Mouse (Mus musculus) CH12.LX (cell line): ENCODE results near the gene Kcnh3. TPM values are rescaled to one million over a fixed set of nuclear protein-coding genes. Genes with fewer than 3 reads are reported as not detected.

ENCODE experiments used
- DNase-seq: peaks from one replicate; pipeline ENCODE4 v3.0.0-alpha.2; 2013; ENCODE audit errors: extremely low read depth
- H3K27ac ChIP-seq: 2 replicates; pipeline ENCODE4 v1.5.1; 2012; ENCODE audit warnings: low read depth, mild to moderate bottlenecking, control low read depth, moderate library complexity; ENCODE audit not compliant: insufficient read depth
- H3K27me3 ChIP-seq: replicated peaks from 2 replicates; pipeline ENCODE3; 2012; ENCODE audit warnings: inconsistent platforms
- H3K36me3 ChIP-seq, 2 experiments: replicated peaks in 1 of 2; 2 replicates each; pipeline versions ENCODE3 to v1.6.1; 2012; ENCODE audit warnings: inconsistent platforms in 1 of 2, low read length in 1 of 2, mild to moderate bottlenecking in 1 of 2, mixed read lengths in 1 of 2, moderate library complexity in 1 of 2; ENCODE audit not compliant: control insufficient read depth in 1 of 2, insufficient read depth in 1 of 2
- H3K4me1 ChIP-seq, 2 experiments: 2 replicates each; pipeline ENCODE4 v1.6.1; 2012; ENCODE audit warnings: inconsistent platforms in 1 of 2, moderate library complexity in 1 of 2; ENCODE audit not compliant: insufficient read depth in 2 of 2, control insufficient read depth in 1 of 2
- H3K4me2 ChIP-seq: 2 replicates; pipeline ENCODE4 v1.6.1; 2012; ENCODE audit warnings: low read depth, mild to moderate bottlenecking, control low read depth; ENCODE audit not compliant: poor library complexity, insufficient read depth, severe bottlenecking
- H3K4me3 ChIP-seq, 3 experiments: fragments of 150-350 bp in 1 of 3; sonication (generic) in 1 of 3; replicated peaks in 1 of 3; 2 replicates each; pipeline versions ENCODE3 to v1.5.1; 2011 to 2012; ENCODE audit warnings: low read depth in 2 of 3, low read length in 2 of 3, mild to moderate bottlenecking in 2 of 3, moderate library complexity in 2 of 3, control low read depth in 1 of 3, improper control_type of control experiment in 1 of 3, inconsistent platforms in 1 of 3, mixed read lengths in 1 of 3; ENCODE audit not compliant: poor library complexity in 1 of 3
- H3K79me2 ChIP-seq: replicated peaks from 2 replicates; pipeline ENCODE4 v1.6.1; 2012; ENCODE audit warnings: mild to moderate bottlenecking, moderate library complexity; ENCODE audit not compliant: control insufficient read depth, poor library complexity, insufficient read depth, severe bottlenecking; ENCODE audit errors: extremely low read depth
- H3K9ac ChIP-seq: 2 replicates; pipeline ENCODE4 v1.6.1; 2012; ENCODE audit warnings: low read depth, mild to moderate bottlenecking, control low read depth, moderate library complexity; ENCODE audit not compliant: insufficient read depth
- H3K9me3 ChIP-seq: replicated peaks from 2 replicates; pipeline ENCODE3; 2012; ENCODE audit warnings: low read length, inconsistent platforms, mixed read lengths
- BHLHE40 ChIP-seq: IDR thresholded peaks from 2 replicates; pipeline ENCODE4 v1.6.1; 2011; ENCODE audit warnings: mild to moderate bottlenecking, low read depth, low read length, improper control_type of control experiment
- CHD1 ChIP-seq: IDR thresholded peaks from 2 replicates; pipeline ENCODE4 v1.6.1; 2012; ENCODE audit warnings: low read depth, low read length, improper control_type of control experiment, inconsistent platforms
- CHD2 ChIP-seq: IDR thresholded peaks from 2 replicates; pipeline ENCODE4 v1.6.1; 2011; ENCODE audit warnings: low read length, improper control_type of control experiment
- CTCF ChIP-seq, 2 experiments: IDR thresholded peaks in 1 of 2; conservative IDR thresholded peaks in 1 of 2; 2 replicates each; pipeline ENCODE4 v1.5.1; 2011 to 2012; ENCODE audit warnings: low read depth in 2 of 2, low read length in 2 of 2, improper control_type of control experiment in 1 of 2, inconsistent platforms in 1 of 2, mild to moderate bottlenecking in 1 of 2, moderate library complexity in 1 of 2
- E2F4 ChIP-seq: IDR thresholded peaks from 2 replicates; pipeline ENCODE4 v1.6.1; 2011; ENCODE audit warnings: low read depth, low read length, improper control_type of control experiment; ENCODE audit not compliant: insufficient replicate concordance
- ELF1 ChIP-seq: IDR thresholded peaks from 2 replicates; pipeline ENCODE4 v1.6.1; 2014; ENCODE audit warnings: low read depth, mild to moderate bottlenecking, inconsistent platforms, low read length, improper control_type of control experiment
- EP300 ChIP-seq: IDR thresholded peaks from 2 replicates; pipeline ENCODE4 v1.6.1; 2011; ENCODE audit warnings: low read length, improper control_type of control experiment
- ETS1 ChIP-seq: conservative IDR thresholded peaks from 2 replicates; pipeline ENCODE4 v1.6.1; 2012; ENCODE audit warnings: low read depth, mild to moderate bottlenecking, inconsistent platforms, low read length, improper control_type of control experiment, moderate library complexity
- GABPA ChIP-seq: IDR thresholded peaks from 2 replicates; pipeline ENCODE4 v1.6.1; 2012; ENCODE audit warnings: low read depth, low read length, improper control_type of control experiment, inconsistent platforms; ENCODE audit not compliant: insufficient replicate concordance
- HCFC1 ChIP-seq: IDR thresholded peaks from 2 replicates; pipeline ENCODE4 v1.6.1; 2012; ENCODE audit warnings: low read depth, mild to moderate bottlenecking, inconsistent platforms, low read length, improper control_type of control experiment
- IRF4 ChIP-seq: IDR thresholded peaks from 2 replicates; pipeline ENCODE4 v1.6.1; 2014; ENCODE audit warnings: low read depth, mild to moderate bottlenecking, inconsistent platforms, low read length, improper control_type of control experiment
- JUN ChIP-seq: IDR thresholded peaks from 2 replicates; pipeline ENCODE4 v1.6.1; 2011; ENCODE audit warnings: low read depth, mild to moderate bottlenecking, low read length, improper control_type of control experiment, moderate library complexity; ENCODE audit not compliant: insufficient read depth
- JUND ChIP-seq: conservative IDR thresholded peaks from 2 replicates; pipeline ENCODE4 v1.6.1; 2011; ENCODE audit warnings: low read depth, low read length, improper control_type of control experiment
- KAT2A ChIP-seq: IDR thresholded peaks from 2 replicates; pipeline ENCODE4 v1.6.1; 2012; ENCODE audit warnings: low read length, improper control_type of control experiment, inconsistent platforms; ENCODE audit not compliant: insufficient replicate concordance
- MAFK ChIP-seq: IDR thresholded peaks from 2 replicates; pipeline ENCODE4 v1.6.1; 2011; ENCODE audit warnings: low read length, improper control_type of control experiment; ENCODE audit not compliant: insufficient replicate concordance
- MAX ChIP-seq: IDR thresholded peaks from 2 replicates; pipeline ENCODE4 v1.6.1; 2011; ENCODE audit warnings: low read length, improper control_type of control experiment
- MAZ ChIP-seq: IDR thresholded peaks from 2 replicates; pipeline ENCODE4 v1.6.1; 2012; ENCODE audit warnings: low read depth, mild to moderate bottlenecking, inconsistent platforms, low read length, improper control_type of control experiment, moderate library complexity
- MEF2A ChIP-seq: IDR thresholded peaks from 2 replicates; pipeline ENCODE4 v1.6.1; 2014; ENCODE audit warnings: low read depth, mild to moderate bottlenecking, inconsistent platforms, low read length, improper control_type of control experiment, borderline replicate concordance
- MXI1 ChIP-seq: IDR thresholded peaks from 2 replicates; pipeline ENCODE4 v1.6.1; 2011; ENCODE audit warnings: mild to moderate bottlenecking, low read depth, low read length, improper control_type of control experiment
- MYC ChIP-seq: IDR thresholded peaks from 2 replicates; pipeline ENCODE4 v1.6.1; 2011; ENCODE audit warnings: low read depth, mild to moderate bottlenecking, improper control_type of control experiment, low read length
- NELFE ChIP-seq: IDR thresholded peaks from 2 replicates; pipeline ENCODE4 v1.6.1; 2011; ENCODE audit warnings: low read depth, low read length, improper control_type of control experiment
- NRF1 ChIP-seq: IDR thresholded peaks from 2 replicates; pipeline ENCODE4 v1.6.1; 2014; ENCODE audit warnings: low read depth, mild to moderate bottlenecking, inconsistent platforms, low read length, improper control_type of control experiment, moderate library complexity
- PAX5 ChIP-seq: IDR thresholded peaks from 2 replicates; pipeline ENCODE4 v1.6.1; 2012; ENCODE audit warnings: low read length, inconsistent platforms, mixed read lengths
- POLR2A ChIP-seq: IDR thresholded peaks from 2 replicates; pipeline ENCODE4 v1.6.1; 2011; ENCODE audit warnings: low read depth, mild to moderate bottlenecking, improper control_type of control experiment, low read length
- POLR2AphosphoS2 ChIP-seq: IDR thresholded peaks from 2 replicates; pipeline ENCODE4 v1.6.1; 2011; ENCODE audit warnings: low read depth, low read length, improper control_type of control experiment
- RAD21 ChIP-seq: IDR thresholded peaks from 2 replicates; pipeline ENCODE4 v1.6.1; 2011; ENCODE audit warnings: low read depth, mild to moderate bottlenecking, low read length, improper control_type of control experiment, moderate library complexity
- RCOR1 ChIP-seq: conservative IDR thresholded peaks from 2 replicates; pipeline ENCODE4 v1.6.1; 2012; ENCODE audit warnings: low read depth, mild to moderate bottlenecking, inconsistent platforms, low read length, improper control_type of control experiment
- SIN3A ChIP-seq: IDR thresholded peaks from 2 replicates; pipeline ENCODE4 v1.6.1; 2012; ENCODE audit warnings: low read length, improper control_type of control experiment, inconsistent platforms
- SMC3 ChIP-seq: IDR thresholded peaks from 2 replicates; pipeline ENCODE4 v1.6.1; 2011; ENCODE audit warnings: low read depth, low read length, improper control_type of control experiment
- TBP ChIP-seq: conservative IDR thresholded peaks from 2 replicates; pipeline ENCODE4 v1.6.1; 2011; ENCODE audit warnings: low read depth, low read length, improper control_type of control experiment
- TCF12 ChIP-seq: IDR thresholded peaks from 2 replicates; pipeline ENCODE4 v1.6.1; 2014; ENCODE audit warnings: low read depth, mild to moderate bottlenecking, inconsistent platforms, low read length, improper control_type of control experiment
- UBTF ChIP-seq: IDR thresholded peaks from 2 replicates; pipeline ENCODE4 v1.6.1; 2012; ENCODE audit warnings: low read depth, mild to moderate bottlenecking, inconsistent platforms, low read length, improper control_type of control experiment, moderate library complexity
- USF1 ChIP-seq: IDR thresholded peaks from 2 replicates; pipeline ENCODE4 v1.6.1; 2014; ENCODE audit warnings: low read depth, mild to moderate bottlenecking, inconsistent platforms, low read length, improper control_type of control experiment
- USF2 ChIP-seq: conservative IDR thresholded peaks from 2 replicates; pipeline ENCODE4 v1.6.1; 2011; ENCODE audit warnings: low read depth, low read length, improper control_type of control experiment
- ZC3H11A ChIP-seq: IDR thresholded peaks from 2 replicates; pipeline ENCODE4 v1.6.1; 2012; ENCODE audit warnings: low read depth, mild to moderate bottlenecking, inconsistent platforms, low read length, improper control_type of control experiment
- ZKSCAN1 ChIP-seq: IDR thresholded peaks from 2 replicates; pipeline ENCODE4 v1.6.1; 2012; ENCODE audit warnings: low read depth, inconsistent platforms, low read length, improper control_type of control experiment, borderline replicate concordance
- ZMIZ1 ChIP-seq: IDR thresholded peaks from 2 replicates; pipeline ENCODE4 v1.6.1; 2012; ENCODE audit warnings: low read depth, mild to moderate bottlenecking, inconsistent platforms, low read length, improper control_type of control experiment
- ZNF384 ChIP-seq: IDR thresholded peaks from 2 replicates; pipeline ENCODE4 v1.6.1; 2012; ENCODE audit warnings: low read depth, low read length, improper control_type of control experiment, inconsistent platforms
- dilution Hi-C: fragments of 300-500 bp; cut with MboI; formaldehyde crosslinking; loops from 2 replicates; pipeline ENCODE4 v1.14.3; 2020; ENCODE audit warnings: low sequenced_read_pairs; ENCODE audit not compliant: extremely low pct_unique_long_range_greater_than_20kb, extremely low pct_ligation_motif_present
- in situ Hi-C: fragments of 300-500 bp; cut with MboI; formaldehyde crosslinking; loops from 3 replicates; pipeline ENCODE4 v1.14.3; 2019; ENCODE audit warnings: low sequenced_read_pairs, low pct_ligation_motif_present, low pct_unique_long_range_greater_than_20kb, mixed read lengths
- polyA plus RNA-seq: library from polyadenylated mRNA; unstranded; fragments of >175 nt; gene quantifications from 2 replicates; pipeline ENCODE4 v1.2.1, GENCODE M21; 2012; ENCODE audit warnings: low read depth; ENCODE audit not compliant: insufficient read length
- total RNA-seq, 2 experiments: library from RNA; depleted of rRNA; stranded (reverse); fragments of 300-350 nt in 1 of 2; fragments of >200 nt in 1 of 2; gene quantifications; 2 replicates each; pipeline ENCODE4 v1.2.3; 2012 to 2014

Gene Kcnh3
- total and polyA plus RNA-seq, 3 experiments, result not detected

GRCm38 (mm10) chr15:99265679-99266078, 41.0 kb downstream of the Kcnh3 start:
- TF ChIP-seq EP300 (no peak), POLR2A (no peak), RAD21 (peak; percentile 96), ETS1 (no peak), RCOR1 (no peak), POLR2AphosphoS2 (no peak), NRF1 (no peak), MYC (peak; percentile 76; the same call in 1 of the 2 replicates), USF1 (no peak), USF2 (no peak), PAX5 (no peak), MAZ (peak; percentile 78), CHD1 (no peak), ZMIZ1 (no peak), E2F4 (no peak), GABPA (no peak), MAFK (no peak), IRF4 (0 out of 2 replicates have a peak, but pooled peaks have one; percentile 30), CTCF (conservative IDR thresholded peaks at IDR 0.05 in 1 of 2, IDR thresholded peaks at IDR 0.05 in 1 of 2; ENCODE audit: low read depth in 2 of 2, low read length in 2 of 2) (peak; percentile 77 to 97), MXI1 (no peak), JUN (no peak), CHD2 (no peak), UBTF (no peak), MAX (peak; percentile 53), ZC3H11A (peak; percentile 63), ELF1 (peak; percentile 58; the same call in 1 of the 2 replicates), ZKSCAN1 (no peak), TCF12 (0 out of 2 replicates have a peak, but pooled peaks have one; percentile 24), NELFE (peak; percentile 31; the same call in 1 of the 2 replicates), SIN3A (no peak), KAT2A (no peak), SMC3 (peak; percentile 90), BHLHE40 (no peak), JUND (no peak), TBP (no peak), MEF2A (no peak), ZNF384 (no peak), HCFC1 (no peak)
- in situ Hi-C loops, result no loop called here

More at GRCm38 (mm10) chr15:99265679-99266078, 41.0 kb downstream of the Kcnh3 start:
- no peak overlapping the region for H3K4me2 ChIP-seq
- H3K36me3 ChIP-seq, result no peaks in the 10 kb centered on the region
- H3K4me3 ChIP-seq, result no peak overlapping the region
- dilution Hi-C loops, result no loop called here
- H3K9ac ChIP-seq, result no peak overlapping the region
- peaks cover 11% of the 10 kb centered on the region for H3K27me3 ChIP-seq
- no peaks in the 10 kb centered on the region for H3K79me2 ChIP-seq
- H3K4me1 ChIP-seq, result peaks cover 6 to 10% of the 10 kb centered on the region in 2 experiments; a peak in 2 of 4 replicates
- peak; percentile 92 for DNase-seq
- no peak overlapping the region for H3K27ac ChIP-seq
- H3K9me3 ChIP-seq, result no peaks in the 10 kb centered on the region
